Mouse (Mus musculus): ENCODE measurements around the gene Tbc1d22b.

DNA sequence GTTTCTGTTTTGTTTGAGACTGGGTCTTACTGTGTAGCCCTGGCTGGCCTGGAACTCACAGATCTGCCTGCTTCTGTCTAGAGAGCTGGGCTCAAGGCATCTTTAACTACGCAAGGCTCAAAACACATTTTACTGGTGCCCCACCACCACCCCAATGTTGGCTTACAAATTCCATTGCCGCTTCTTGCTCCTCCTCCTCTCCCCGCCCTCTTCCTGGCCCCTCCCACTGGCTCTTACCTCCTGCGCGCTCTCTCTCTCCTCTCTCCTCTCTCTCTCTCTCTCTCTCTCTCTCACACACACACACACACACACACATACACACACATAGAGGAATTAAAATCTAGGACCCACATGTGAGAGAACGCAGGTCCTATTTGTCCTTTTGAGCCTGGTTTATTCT, 19.1 kb upstream of the Tbc1d22b start:
- TF ChIP-seq USF1 (IDR thresholded peaks at IDR 0.05; ENCODE audit: low read depth) (no peak), MAX (IDR thresholded peaks at IDR 0.05; ENCODE audit: low read depth) (no peak), POLR2A (IDR thresholded peaks at IDR 0.05; ENCODE audit: insufficient read length, low read depth) (no peak), POLR2AphosphoS2 (IDR thresholded peaks at IDR 0.05; ENCODE audit: insufficient read length, low read depth) (no peak), MYOG (IDR thresholded peaks at IDR 0.05; ENCODE audit: control insufficient read depth in 1 of 3, insufficient read depth in 1 of 3, insufficient read length in 2 of 3, low read depth in 2 of 3) (no peak), TCF3 (IDR thresholded peaks at IDR 0.05; ENCODE audit: insufficient read length, low read depth) (no peak), TCF12 (IDR thresholded peaks at IDR 0.05; ENCODE audit: insufficient read depth, poor library complexity, severe bottlenecking) (no peak), CEBPB (IDR thresholded peaks at IDR 0.05; ENCODE audit: insufficient read depth, poor library complexity, severe bottlenecking) (no peak), E2F4 (IDR thresholded peaks at IDR 0.05; ENCODE audit: insufficient read depth) (no peak), REST (IDR thresholded peaks at IDR 0.05; ENCODE audit: insufficient read depth, insufficient read length) (no peak), MYOD1 (IDR thresholded peaks at IDR 0.05; ENCODE audit: control insufficient read depth in 1 of 3, insufficient read length in 2 of 3, low read depth in 2 of 3) (no peak)
